Mouse (Mus musculus) embryo, embryonic 9.5 days (tissue): Measurements from ENCODE around the gene Fkbp1a.

Source experiments
- DNase-seq: peaks from one replicate; pipeline ENCODE4 v3.0.0-alpha.2; 2017; ENCODE audit errors: extremely low spot score

The Fkbp1a gene

GRCm38 (mm10) chr2:151542323-151543062 lies at the start of gene Fkbp1a:
TSS of gene Fkbp1a (plus strand) at chr2:151542483.
- peak; percentile 94 for DNase-seq

GRCm38 (mm10) chr2:151494035-151494803 lies 48.1 kb upstream of the Fkbp1a start, which contains the start of gene Nsfl1c:
TSS of gene Nsfl1c (plus strand) at chr2:151494182.
- peak; percentile 95 for DNase-seq

DNA sequence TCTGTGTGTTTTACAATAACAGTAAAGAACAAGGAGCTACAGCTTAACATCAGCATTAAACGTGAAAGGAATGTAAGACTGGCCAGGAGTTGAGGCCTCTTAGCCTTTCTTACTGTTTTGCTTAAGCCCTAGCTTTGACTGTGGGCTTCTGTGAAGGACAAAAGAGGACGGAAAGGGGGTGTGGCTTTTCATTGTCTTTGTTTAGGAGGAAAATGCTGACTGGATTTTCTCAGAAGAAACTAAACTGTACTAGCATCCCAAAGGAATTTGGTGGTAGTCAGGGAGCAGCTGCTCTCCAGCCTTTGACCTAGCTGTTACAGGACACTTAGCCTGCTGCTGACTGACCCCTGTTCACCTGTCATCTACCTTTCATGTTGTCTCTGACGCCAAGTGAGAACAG lies 43.9 kb upstream of the Fkbp1a start:
- DNase-seq, result no peak

DNA sequence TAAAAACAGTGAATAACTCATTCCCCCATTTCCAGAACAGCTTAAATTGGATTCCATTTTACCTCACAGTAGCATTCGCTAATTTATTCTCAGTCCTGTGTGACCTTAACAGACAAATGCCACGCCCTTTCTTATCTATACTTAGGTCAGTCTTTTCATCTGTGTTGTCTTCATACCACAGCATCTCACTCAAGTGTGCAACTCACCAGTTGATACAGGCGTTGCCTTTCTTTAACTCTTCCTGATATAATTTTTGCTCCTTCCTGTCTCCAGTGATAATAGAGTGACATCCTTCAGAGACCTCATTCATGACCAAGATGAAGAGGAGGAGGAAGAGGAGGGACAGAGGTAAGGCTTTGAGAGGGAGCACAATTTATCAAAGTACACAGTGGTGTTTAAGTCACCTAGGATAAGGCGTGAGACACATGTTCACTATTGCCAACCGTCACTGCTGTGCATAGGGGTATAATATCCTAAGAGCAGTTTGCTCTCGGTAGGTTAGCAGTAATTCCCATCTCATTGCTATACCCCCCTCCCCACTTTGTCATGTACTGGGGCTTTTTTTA lies 41.8 kb upstream of the Fkbp1a start:
- DNase-seq, result no peak

- DNase-seq, result no peak
Observed at GRCm38 (mm10) chr2:151504226-151504625, 38.1 kb upstream of the Fkbp1a start.

- DNase-seq, result no peak
Observed at GRCm38 (mm10) chr2:151512199-151512598, 30.1 kb upstream of the Fkbp1a start.

GRCm38 (mm10) chr2:151513525-151514285 lies 28.6 kb upstream of the Fkbp1a start:
- DNase-seq, result no peak

DNA sequence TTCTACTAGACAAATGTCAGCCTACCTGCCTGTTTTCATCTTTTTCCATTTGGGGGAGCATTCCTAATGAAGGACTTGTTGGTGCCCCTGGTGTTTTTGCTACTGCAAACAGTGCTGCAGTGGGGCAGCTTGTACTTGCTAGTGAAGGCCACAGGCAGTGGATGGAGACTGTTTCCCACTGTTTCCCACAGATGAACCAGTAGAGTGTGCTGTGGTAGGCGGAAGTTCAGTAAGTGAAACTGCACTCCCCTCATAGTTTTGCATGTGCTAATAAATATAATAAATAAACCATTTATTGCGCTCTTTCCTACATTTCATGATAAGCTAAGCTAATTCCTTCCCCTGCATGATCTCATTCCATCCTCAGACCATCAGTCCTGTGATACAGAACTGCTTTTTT lies 23.3 kb upstream of the Fkbp1a start:
- no peak for DNase-seq

DNA sequence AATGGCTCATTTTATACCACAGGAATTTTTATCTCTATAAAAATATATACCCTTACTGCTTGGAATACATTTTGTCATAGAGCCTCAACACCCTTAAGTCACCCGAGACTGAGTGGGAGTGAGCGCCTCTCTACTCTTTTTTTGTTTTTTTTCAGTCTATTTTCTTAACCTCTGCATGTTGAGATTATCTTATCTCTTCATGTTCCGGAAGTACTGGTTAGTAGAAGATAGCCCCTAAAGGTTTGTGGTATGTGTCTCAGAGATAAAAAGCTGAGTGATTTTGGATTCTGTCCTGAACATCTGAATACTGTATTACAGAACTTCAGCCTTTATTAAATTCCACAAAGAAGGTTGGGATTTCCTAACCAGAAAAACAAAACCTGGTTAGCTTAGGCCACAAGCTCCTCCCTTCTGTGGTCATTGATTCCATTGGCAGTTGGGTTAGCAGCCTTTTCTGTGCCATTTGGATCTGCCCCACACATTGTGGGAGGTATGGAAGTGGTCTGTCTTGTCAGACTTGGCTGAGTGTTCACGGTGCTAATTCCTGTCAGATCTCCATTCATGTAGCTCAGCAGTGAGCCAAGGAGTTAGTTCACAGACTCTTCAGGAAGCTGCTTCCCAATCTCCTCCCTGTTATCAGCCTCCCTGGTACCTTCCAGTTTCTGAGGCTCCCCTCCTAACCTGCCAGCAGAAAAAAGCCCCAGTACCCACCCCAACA lies 17.8 kb upstream of the Fkbp1a start:
- no peak for DNase-seq

GRCm38 (mm10) chr2:151525520-151525919 lies 16.8 kb upstream of the Fkbp1a start:
- no peak for DNase-seq

GRCm38 (mm10) chr2:151528066-151528465 lies 14.2 kb upstream of the Fkbp1a start:
- DNase-seq, result no peak

DNA sequence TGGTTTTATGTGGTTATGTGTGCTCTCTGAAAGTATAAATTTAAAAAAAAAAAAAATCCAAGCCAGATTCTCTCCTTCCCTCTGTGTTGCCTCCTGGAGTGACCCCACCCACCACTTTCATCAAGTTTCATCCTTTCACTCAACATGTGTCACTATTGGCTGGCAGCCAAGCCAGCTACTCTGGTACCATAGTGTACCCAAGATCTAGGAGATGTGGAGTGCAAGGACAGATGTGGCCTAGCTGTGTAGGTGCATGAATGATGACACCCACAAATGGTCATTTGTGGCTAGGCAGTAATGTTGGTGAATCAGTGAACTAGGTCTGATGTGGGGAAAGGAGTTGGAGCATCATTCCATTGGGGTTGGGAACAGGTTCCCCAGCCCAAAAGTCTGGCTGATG lies 13.1 kb upstream of the Fkbp1a start:
- DNase-seq, result no peak

GRCm38 (mm10) chr2:151530378-151531230 lies 11.7 kb upstream of the Fkbp1a start:
- DNase-seq, result no peak

DNA sequence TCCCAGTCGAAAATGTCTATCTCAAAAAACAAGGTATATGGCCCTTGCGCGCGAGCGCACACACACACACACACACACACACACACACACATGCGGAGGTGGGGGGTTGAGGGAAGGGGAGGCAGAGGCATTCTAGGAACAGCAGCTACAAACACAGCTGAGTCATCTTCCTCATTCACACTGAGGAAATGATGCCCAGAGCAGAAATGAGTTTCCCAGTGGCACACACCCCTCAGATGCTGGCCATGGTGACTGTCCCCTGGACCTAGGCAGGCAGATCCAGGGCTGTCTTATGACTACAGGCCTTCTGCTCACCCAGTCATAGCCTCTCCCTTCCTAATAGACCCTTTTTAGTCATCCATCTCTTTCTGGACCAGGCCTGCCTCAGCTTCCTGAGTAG lies 8.7 kb upstream of the Fkbp1a start:
- no peak for DNase-seq

GRCm38 (mm10) chr2:151535961-151536617 lies 6.2 kb upstream of the Fkbp1a start:
- peak; percentile 28 for DNase-seq

DNA sequence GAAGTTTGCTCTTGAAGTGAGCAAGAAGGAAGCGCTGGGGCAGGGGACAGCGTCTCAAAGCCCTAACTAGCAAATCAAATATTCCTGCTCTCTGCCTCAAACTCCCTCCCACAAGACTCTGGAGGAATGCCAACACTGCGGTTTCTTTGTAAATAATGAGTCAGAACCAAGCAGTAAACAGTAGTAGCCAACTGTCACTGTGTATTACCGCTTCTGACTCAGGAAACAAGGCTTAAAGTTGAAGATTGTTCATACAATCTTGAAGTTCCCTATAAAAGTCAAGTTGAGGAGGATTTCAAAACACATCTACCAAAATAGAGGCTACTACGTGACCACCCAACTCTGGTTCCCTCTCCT lies 5.7 kb upstream of the Fkbp1a start:
- DNase-seq, result no peak

DNA sequence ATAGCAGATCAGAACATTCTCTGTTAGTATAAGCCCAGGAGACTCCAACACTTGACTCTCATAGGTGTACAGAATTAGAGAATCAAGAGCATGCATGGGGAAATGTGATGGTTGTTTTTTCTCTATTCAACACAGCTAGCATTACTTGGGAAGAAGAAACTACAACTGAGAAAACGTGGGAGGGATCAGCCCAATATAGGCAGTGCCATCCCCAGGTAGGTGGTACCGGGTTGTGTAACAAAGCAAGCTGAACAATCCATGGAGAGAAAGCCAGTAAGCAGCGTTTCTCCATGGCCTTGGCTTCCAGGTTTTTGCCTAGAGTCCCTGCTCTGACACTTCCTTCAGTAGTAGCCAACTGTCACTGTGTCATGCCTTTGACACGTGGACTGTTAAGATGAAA lies 3.6 kb upstream of the Fkbp1a start:
- DNase-seq, result no peak

DNA sequence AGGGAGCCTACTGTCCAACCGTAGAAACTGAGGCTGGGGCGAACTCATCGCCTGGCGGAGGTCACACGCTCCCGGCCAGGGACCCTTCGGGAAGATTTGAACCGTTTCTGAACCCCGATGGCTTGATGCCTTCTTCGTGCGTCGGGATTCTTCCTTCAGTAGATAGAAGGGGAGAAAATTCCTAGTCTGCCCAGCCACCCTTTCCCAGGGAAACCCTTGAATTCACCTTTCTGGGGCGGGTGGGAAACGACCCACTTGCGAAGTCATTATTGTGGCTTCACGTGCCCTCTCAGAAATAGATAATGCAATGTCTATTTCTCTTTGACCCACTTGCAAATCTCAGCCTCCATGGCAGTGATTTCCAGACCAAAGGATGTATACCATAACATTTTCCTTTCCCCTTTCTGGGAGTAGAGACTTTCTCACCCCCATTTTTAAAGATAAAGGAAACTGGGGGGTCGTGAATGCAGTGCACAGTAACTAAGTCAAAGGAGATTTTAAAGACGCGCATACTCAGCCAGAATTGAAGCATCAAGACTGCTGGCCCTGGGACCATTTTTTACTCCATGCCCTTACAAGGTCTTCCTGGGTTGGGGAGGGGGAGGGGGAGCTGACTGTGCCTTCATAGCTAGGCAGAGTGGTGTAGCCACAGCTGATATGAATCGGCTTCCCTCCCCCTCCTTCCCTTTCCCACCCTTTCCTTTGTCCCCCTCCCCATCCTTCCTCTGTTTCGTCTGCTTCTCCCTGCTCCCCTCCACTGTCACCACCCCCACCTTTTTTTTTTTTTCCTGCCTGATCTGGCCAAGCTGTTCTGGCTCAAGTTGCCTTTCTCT lies 996 bp downstream of the Fkbp1a start:
- DNase-seq, result peak; percentile 62

- no peak for DNase-seq
Observed at GRCm38 (mm10) chr2:151544673-151545072, 2.4 kb downstream of the Fkbp1a start.
